In the genomic region with DNA sequence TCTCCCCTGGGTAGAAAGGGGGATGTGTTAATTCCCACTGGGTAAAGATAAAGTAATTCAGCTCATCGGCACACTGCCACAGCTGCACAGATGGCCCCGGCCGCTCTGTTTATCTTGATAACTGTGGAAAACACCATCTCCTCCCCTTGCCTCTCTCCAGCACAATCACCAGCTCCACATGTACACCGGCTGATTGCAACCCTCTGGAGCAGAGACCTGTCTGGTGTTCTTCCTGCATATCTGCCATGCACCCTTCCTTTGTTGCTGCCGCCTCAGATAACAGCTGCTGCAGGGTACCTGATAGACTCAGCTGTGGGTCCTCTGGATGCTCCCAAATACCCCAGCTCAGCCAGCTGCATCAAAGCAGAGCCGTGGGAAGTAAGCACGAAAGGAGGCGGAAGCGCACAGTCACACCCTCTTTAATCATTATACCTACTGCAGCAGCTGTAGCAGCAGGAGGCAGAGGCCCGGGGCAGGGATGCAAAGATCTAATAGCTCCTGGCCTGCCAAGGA, we compare ENCODE assay signal across 9 mouse cellular contexts.
DNase-seq lines count a peak whose midpoint lies in the region; ATAC-seq and TF ChIP-seq lines count a peak whose summit lies in the region.
"Had no signal": no experiment of that assay in that cellular context is flagged by ENCODE, and none has a peak within 500 bp of the region (broad histone marks: within the 10 kb centered on the region; RNA-seq: fewer than 3 reads in every experiment).

No protein-coding gene starts in this region.

- DNase-seq in kidney, postnatal 25 days = no peak
- peak; percentile 66 for DNase-seq in c-Kit-positive CD71-positive TER-119-positive erythroid progenitor cells, embryonic 14.5 days (ENCODE audit: low spot score)
- DNase-seq in cerebellum, adult 18-20 months = no peak
- no peak for DNase-seq in cerebellum, adult 2 months
- no peak for DNase-seq in left cerebral cortex, postnatal 25 days (ENCODE audit: low spot score in 2 of 2)

- no peaks in the 10 kb centered on the region for H3K9me3 ChIP-seq in kidney, embryonic 16.5 days (ENCODE audit: low read length)
- H3K9me3 ChIP-seq in hindbrain, embryonic 15.5 days = no peaks in the 10 kb centered on the region
- no peaks in the 10 kb centered on the region for H3K9me3 ChIP-seq in midbrain, embryonic 16.5 days (replicated peaks; ENCODE audit: control insufficient read depth, low read length, poor library complexity, severe bottlenecking)
- H3K9me3 ChIP-seq: limb, embryonic 12.5 days had no signal

- H3K4me3 ChIP-seq in kidney, embryonic 16.5 days (ENCODE audit: low read length) = no peak overlapping the region
- H3K4me3 ChIP-seq in hindbrain, embryonic 15.5 days = no peak overlapping the region
- no peak overlapping the region for H3K4me3 ChIP-seq in midbrain, embryonic 16.5 days (ENCODE audit: low read depth, low read length)
- H3K4me3 ChIP-seq in cerebellum, adult 2 months (replicated peaks; ENCODE audit: insufficient read depth, low read depth, low read length) = no peak overlapping the region
- H3K4me3 ChIP-seq: limb, embryonic 12.5 days had no signal

- no peak overlapping the region for H3K4me2 ChIP-seq in kidney, embryonic 16.5 days (replicated peaks; ENCODE audit: low read depth, low read length)
- H3K4me2 ChIP-seq in hindbrain, embryonic 15.5 days = no peak overlapping the region
- H3K4me2 ChIP-seq in midbrain, embryonic 16.5 days (ENCODE audit: low read length) = peak overlapping the region; percentile 12; the same call in 1 of the 2 replicates
- H3K4me2 ChIP-seq: limb, embryonic 12.5 days had no signal

- H3K27me3 ChIP-seq in kidney, embryonic 16.5 days (ENCODE audit: insufficient read depth, low read length) = no peaks in the 10 kb centered on the region
- no peaks in the 10 kb centered on the region for H3K27me3 ChIP-seq in hindbrain, embryonic 15.5 days
- no peaks in the 10 kb centered on the region for H3K27me3 ChIP-seq in midbrain, embryonic 16.5 days (ENCODE audit: control insufficient read depth, insufficient read depth, low read depth, low read length)
- H3K27me3 ChIP-seq in cerebellum, adult 2 months (ENCODE audit: control insufficient read depth, insufficient read depth, low read length) = no peaks in the 10 kb centered on the region

- H3K36me3 ChIP-seq in kidney, embryonic 16.5 days (ENCODE audit: insufficient read depth, low read length) = no peaks in the 10 kb centered on the region
- no peaks in the 10 kb centered on the region for H3K36me3 ChIP-seq in hindbrain, embryonic 15.5 days
- no peaks in the 10 kb centered on the region for H3K36me3 ChIP-seq in midbrain, embryonic 16.5 days (ENCODE audit: control insufficient read depth, insufficient read depth, low read length)
- H3K36me3 ChIP-seq: limb, embryonic 12.5 days had no signal

- ATAC-seq in kidney, embryonic 16.5 days (ENCODE audit: low FRiP score, low TSS enrichment) = peak; percentile 89
- peak; percentile 73 for ATAC-seq in hindbrain, embryonic 15.5 days (ENCODE audit: low FRiP score, low read depth)
- ATAC-seq in midbrain, embryonic 16.5 days = peak; percentile 70

- intact Hi-C loops in left cerebral cortex, postnatal 25 days (cut with DNase I) = no loop called here

- TF ChIP-seq POLR2A in cerebellum, adult 2 months (IDR thresholded peaks at IDR 0.05; ENCODE audit: borderline replicate concordance, insufficient read depth, low read length) = no peak

- 8% methylated on average over 10 of the region's 10 CpGs for WGBS in kidney, embryonic 16.5 days
- 11% methylated on average over 10 of the region's 10 CpGs for WGBS in hindbrain, embryonic 15.5 days
- WGBS in midbrain, embryonic 16.5 days = 5% methylated on average over 10 of the region's 10 CpGs
- WGBS in cerebellum, adult 2 months = 57% methylated on average over 10 of the region's 10 CpGs

- no peak for TF ChIP-seq CTCF in cerebellum, adult 2 months (IDR thresholded peaks at IDR 0.05; ENCODE audit: borderline replicate concordance, insufficient read depth, low read depth, low read length)

- H3K9ac ChIP-seq in kidney, embryonic 16.5 days (replicated peaks; ENCODE audit: low read length) = no peak overlapping the region
- H3K9ac ChIP-seq in hindbrain, embryonic 15.5 days = no peak overlapping the region; the same call in 1 of the 2 replicates
- H3K9ac ChIP-seq in midbrain, embryonic 16.5 days (ENCODE audit: low read depth, low read length) = peak overlapping the region; percentile 36
- H3K9ac ChIP-seq: limb, embryonic 12.5 days had no signal

- H3K27ac ChIP-seq in kidney, embryonic 16.5 days (ENCODE audit: low read length) = peak overlapping the region; percentile 16; the same call in 1 of the 2 replicates
- H3K27ac ChIP-seq in hindbrain, embryonic 15.5 days (replicated peaks) = peak overlapping the region; percentile 68
- peak overlapping the region; percentile 58 for H3K27ac ChIP-seq in midbrain, embryonic 16.5 days (ENCODE audit: low read length)
- H3K27ac ChIP-seq in cerebellum, adult 2 months (ENCODE audit: insufficient read depth, low read length) = no peak overlapping the region
- H3K27ac ChIP-seq: limb, embryonic 12.5 days had no signal

- peaks cover 14% of the 10 kb centered on the region for H3K4me1 ChIP-seq in kidney, embryonic 16.5 days (ENCODE audit: insufficient read depth, low read length)
- peaks cover 32% of the 10 kb centered on the region for H3K4me1 ChIP-seq in hindbrain, embryonic 15.5 days (replicated peaks)
- H3K4me1 ChIP-seq in midbrain, embryonic 16.5 days (ENCODE audit: control insufficient read depth, insufficient read depth, low read length) = peaks cover 29% of the 10 kb centered on the region
- H3K4me1 ChIP-seq in cerebellum, adult 2 months (ENCODE audit: control insufficient read depth, insufficient read depth, low read length) = peaks cover 11% of the 10 kb centered on the region
